Mouse (Mus musculus) heart, embryonic 12.5 days (tissue): ENCODE data around the gene Spc24. TPM values are rescaled to one million over a fixed set of nuclear protein-coding genes. Genes with fewer than 3 reads are reported as not detected.
"Not testable (repeated sequence)": the region's sequence is repeated elsewhere in the genome, so short reads cannot be mapped to it uniquely, and the experiment has no call there.

ENCODE experiments used
- ATAC-seq: fragments of 200-750 bp; cut with Nextera tagmentation; 2 replicates; pipeline ENCODE4 v1.8.0; 2017; ENCODE audit warnings: moderate TSS enrichment, moderate library complexity; ENCODE audit not compliant: insufficient number of reproducible peaks, low FRiP score
- H3K27ac ChIP-seq: fragments of 300-500 bp; sonication (generic); 2 replicates; pipeline ENCODE4 v1.5.1; 2016; ENCODE audit warnings: mild to moderate bottlenecking, moderate library complexity; ENCODE audit not compliant: poor library complexity, severe bottlenecking
- H3K27me3 ChIP-seq: fragments of 300-500 bp; sonication (generic); replicated peaks from 2 replicates; pipeline ENCODE4 v1.6.1; 2016; ENCODE audit warnings: mild to moderate bottlenecking, moderate library complexity
- H3K36me3 ChIP-seq: fragments of 300-500 bp; sonication (generic); 2 replicates; pipeline ENCODE4 v1.6.1; 2016; ENCODE audit warnings: mild to moderate bottlenecking, moderate library complexity
- H3K4me1 ChIP-seq: fragments of 300-500 bp; sonication (generic); replicated peaks from 2 replicates; pipeline ENCODE4 v1.6.1; 2016; ENCODE audit warnings: mild to moderate bottlenecking
- H3K4me2 ChIP-seq: fragments of 300-500 bp; sonication (generic); 2 replicates; pipeline ENCODE4 v1.6.1; 2016; ENCODE audit warnings: mild to moderate bottlenecking, moderate library complexity
- H3K4me3 ChIP-seq: fragments of 300-500 bp; sonication (generic); 2 replicates; pipeline ENCODE4 v1.5.1; 2016; ENCODE audit warnings: mild to moderate bottlenecking
- H3K9ac ChIP-seq: fragments of 300-500 bp; sonication (generic); 2 replicates; pipeline ENCODE4 v1.6.1; 2016; ENCODE audit warnings: mild to moderate bottlenecking, moderate library complexity
- H3K9me3 ChIP-seq: fragments of 300-500 bp; sonication (generic); replicated peaks from 2 replicates; pipeline ENCODE4 v1.6.1; 2016; ENCODE audit warnings: mild to moderate bottlenecking, moderate library complexity
- WGBS: fragments of 180-500 bp; shearing (Covaris S2); methylation state at CpG from one replicate; pipeline ENCODE4 v1.1.7; 2016; 5-methylcytosine and 5-hydroxymethylcytosine counted together
- polyA plus RNA-seq: library from polyadenylated mRNA; unstranded; fragments of >200 nt; fragmentation: Nextera tagmentation; extraction: Ambion mirVana; gene quantifications from 2 replicates; pipeline ENCODE4 v1.2.1, GENCODE M21; 2016

Gene Spc24
- polyA plus RNA-seq, 1 experiment from 2014 or later, result 84.5 TPM

- Histone ChIP-seq H3K4me3 (peak overlapping the region; percentile 80), H3K4me2 (peak overlapping the region; percentile 69), H3K36me3 (peaks cover 52% of the 10 kb centered on the region), H3K27ac (peak overlapping the region; percentile 74), H3K4me1 (peaks cover 59% of the 10 kb centered on the region), H3K27me3 (no peaks in the 10 kb centered on the region), H3K9me3 (no peaks in the 10 kb centered on the region), H3K9ac (peak overlapping the region; percentile 66)
- WGBS, result 42% methylated on average over 3 of the region's 3 CpGs
- ATAC-seq, result no peak
Observed at GRCm38 (mm10) chr9:21796259-21796658, 36.2 kb upstream of the Spc24 start.

- peak overlapping the region; percentile 69 for H3K4me2 ChIP-seq
- H3K36me3 ChIP-seq, result peaks cover 48% of the 10 kb centered on the region
- H3K27ac ChIP-seq, result peak overlapping the region; percentile 74
- H3K9me3 ChIP-seq, result no peaks in the 10 kb centered on the region
- H3K9ac ChIP-seq, result peak overlapping the region; percentile 66; the same call in 1 of the 2 replicates
- H3K4me1 ChIP-seq, result peaks cover 62% of the 10 kb centered on the region
- H3K4me3 ChIP-seq, result 0 out of 2 replicates have a peak overlapping the region, but pooled peaks have one; percentile 80
- no peak for ATAC-seq
- WGBS, result 73% methylated on average over 5 of the region's 5 CpGs
- H3K27me3 ChIP-seq, result no peaks in the 10 kb centered on the region
Observed at GRCm38 (mm10) chr9:21795579-21795978, 35.5 kb upstream of the Spc24 start.

- H3K36me3 ChIP-seq, result peaks cover 53% of the 10 kb centered on the region
- ATAC-seq, result no peak
- WGBS, result 89% methylated on average over 25 of the region's 25 CpGs
- H3K4me1 ChIP-seq, result peaks cover 68% of the 10 kb centered on the region
- no peaks in the 10 kb centered on the region for H3K9me3 ChIP-seq
- H3K27me3 ChIP-seq, result no peaks in the 10 kb centered on the region
- no peak overlapping the region for H3K9ac ChIP-seq
- no peak overlapping the region for H3K4me2 ChIP-seq
- H3K4me3 ChIP-seq, result no peak overlapping the region
- no peak overlapping the region for H3K27ac ChIP-seq
Observed at GRCm38 (mm10) chr9:21794925-21795324, 34.8 kb upstream of the Spc24 start.

GRCm38 (mm10) chr9:21794344-21794834 is 34.3 kb upstream of the Spc24 start:
- Histone ChIP-seq H3K4me1 (peaks cover 68% of the 10 kb centered on the region), H3K27me3 (no peaks in the 10 kb centered on the region), H3K4me2 (no peak overlapping the region), H3K9me3 (no peaks in the 10 kb centered on the region), H3K36me3 (peaks cover 59% of the 10 kb centered on the region), H3K27ac (no peak overlapping the region), H3K4me3 (no peak overlapping the region), H3K9ac (no peak overlapping the region)
- WGBS, result 91% methylated on average over 18 of the region's 18 CpGs
- ATAC-seq, result no peak

GRCm38 (mm10) chr9:21793507-21793906 is 33.4 kb upstream of the Spc24 start:
- peaks cover 65% of the 10 kb centered on the region for H3K4me1 ChIP-seq
- ATAC-seq, result not testable (repeated sequence)
- WGBS, result 93% methylated on average over 6 of the region's 6 CpGs

GRCm38 (mm10) chr9:21792644-21793043 is 32.5 kb upstream of the Spc24 start:
- peak overlapping the region; percentile 7; the same call in 1 of the 2 replicates for H3K4me3 ChIP-seq
- H3K9ac ChIP-seq, result peak overlapping the region; percentile 41; the same call in 1 of the 2 replicates
- H3K4me1 ChIP-seq, result peaks cover 73% of the 10 kb centered on the region
- H3K27ac ChIP-seq, result peak overlapping the region; percentile 73
- H3K36me3 ChIP-seq, result peaks cover 75% of the 10 kb centered on the region
- H3K9me3 ChIP-seq, result no peaks in the 10 kb centered on the region
- WGBS, result 58% methylated on average over 8 of the region's 8 CpGs
- H3K27me3 ChIP-seq, result no peaks in the 10 kb centered on the region
- no peak for ATAC-seq
- H3K4me2 ChIP-seq, result peak overlapping the region; percentile 42

More at GRCm38 (mm10) chr9:21793507-21793906, 33.4 kb upstream of the Spc24 start:
- not testable (repeated sequence) for H3K4me2 ChIP-seq, H3K9me3 ChIP-seq, H3K4me3 ChIP-seq, H3K27me3 ChIP-seq, H3K27ac ChIP-seq, H3K9ac ChIP-seq
- H3K36me3 ChIP-seq, result peaks cover 68% of the 10 kb centered on the region

GRCm38 (mm10) chr9:21791861-21792260 is 31.8 kb upstream of the Spc24 start:
- no peaks in the 10 kb centered on the region for H3K27me3 ChIP-seq
- peak overlapping the region; percentile 73 for H3K27ac ChIP-seq
- WGBS, result 40% methylated on average over 8 of the region's 8 CpGs
- peak overlapping the region; percentile 46; the same call in 1 of the 2 replicates for H3K9ac ChIP-seq
- peaks cover 70% of the 10 kb centered on the region for H3K4me1 ChIP-seq
- peak; percentile 65 for ATAC-seq
- no peak overlapping the region for H3K4me3 ChIP-seq
- peak overlapping the region; percentile 42 for H3K4me2 ChIP-seq
- H3K36me3 ChIP-seq, result peaks cover 83% of the 10 kb centered on the region
- H3K9me3 ChIP-seq, result no peaks in the 10 kb centered on the region

- WGBS, result 76% methylated on average over 9 of the region's 9 CpGs
- Histone ChIP-seq H3K4me1 (peaks cover 42% of the 10 kb centered on the region), H3K27ac (peak overlapping the region; percentile 9; the same call in 1 of the 2 replicates), H3K36me3 (peaks cover 87% of the 10 kb centered on the region), H3K27me3 (no peaks in the 10 kb centered on the region), H3K4me2 (no peak overlapping the region), H3K4me3 (no peak overlapping the region), H3K9ac (peak overlapping the region; percentile 2; the same call in 1 of the 2 replicates), H3K9me3 (no peaks in the 10 kb centered on the region)
- ATAC-seq, result no peak
Observed at GRCm38 (mm10) chr9:21788234-21788633, 28.1 kb upstream of the Spc24 start.

GRCm38 (mm10) chr9:21787654-21788053 is 27.6 kb upstream of the Spc24 start:
- ATAC-seq, result no peak
- Histone ChIP-seq H3K27ac (no peak overlapping the region), H3K27me3 (no peaks in the 10 kb centered on the region), H3K36me3 (peaks cover 85% of the 10 kb centered on the region), H3K9ac (peak overlapping the region; percentile 2; the same call in 1 of the 2 replicates), H3K9me3 (no peaks in the 10 kb centered on the region), H3K4me2 (no peak overlapping the region), H3K4me1 (peaks cover 37% of the 10 kb centered on the region), H3K4me3 (no peak overlapping the region)
- 77% methylated on average over 5 of the region's 5 CpGs for WGBS

- Histone ChIP-seq H3K9me3 (no peaks in the 10 kb centered on the region), H3K4me1 (peaks cover 37% of the 10 kb centered on the region), H3K9ac (no peak overlapping the region), H3K4me2 (peak overlapping the region; percentile 1; the same call in 1 of the 2 replicates), H3K27me3 (no peaks in the 10 kb centered on the region), H3K4me3 (no peak overlapping the region), H3K36me3 (peaks cover 87% of the 10 kb centered on the region), H3K27ac (peak overlapping the region; percentile 2; the same call in 1 of the 2 replicates)
- WGBS, result 17% methylated on average over 6 of the region's 6 CpGs
- no peak for ATAC-seq
Observed at GRCm38 (mm10) chr9:21786906-21787305, 26.8 kb upstream of the Spc24 start.

GRCm38 (mm10) chr9:21786309-21786708 is 26.2 kb upstream of the Spc24 start:
- not testable (repeated sequence) for H3K9me3 ChIP-seq, H3K27me3 ChIP-seq, H3K4me2 ChIP-seq, H3K27ac ChIP-seq, H3K4me3 ChIP-seq, ATAC-seq, H3K9ac ChIP-seq
- WGBS, result 55% methylated on average over 2 of the region's 2 CpGs
- H3K36me3 ChIP-seq, result peaks cover 87% of the 10 kb centered on the region
- H3K4me1 ChIP-seq, result peaks cover 37% of the 10 kb centered on the region
